Mouse (Mus musculus) urinary bladder, postnatal 36 days (tissue): ENCODE measurements around the gene 3110001I22Rik.

Experiments
- DNase-seq, 2 experiments: peaks; one replicate each; pipeline ENCODE4 v3.0.0; 2022; ENCODE audit warnings: low spot score in 2 of 2, mixed read lengths in 1 of 2

3110001I22Rik gene

GRCm38 (mm10) chr16:13716821-13717553, 45.3 kb downstream of the 3110001I22Rik start:
- no peak for DNase-seq

- peak in 1 of 2 experiments; percentile 4 for DNase-seq
Measured at GRCm38 (mm10) chr16:13722937-13723336, 51.2 kb downstream of the 3110001I22Rik start.

- no peak for DNase-seq
Measured at GRCm38 (mm10) chr16:13727811-13728335, 56.1 kb downstream of the 3110001I22Rik start.
